Mouse (Mus musculus): ENCODE measurements at regions not wholly inside any gene's neighbourhood (a gene's known extent, or its start where the extent isn't known, plus 50 kb on each side); places are given as distances from the start of the nearest gene placed in this dataset.

- TF ChIP-seq CTCF (IDR thresholded peaks at IDR 0.05; ENCODE audit: control insufficient read depth, insufficient read depth, insufficient read length): peak; percentile 41
- no peak for TF ChIP-seq USF1 (IDR thresholded peaks at IDR 0.05; ENCODE audit: low read depth)
- no peak for TF ChIP-seq MAX (IDR thresholded peaks at IDR 0.05)
Measured at GRCm38 (mm10) chr6:127359391-127359874, 87.2 kb upstream of the Parp11 start.
